Mouse (Mus musculus) urinary bladder, postnatal 36 days (tissue): ENCODE results near the gene Crisp4.

Experiments used
- DNase-seq, 2 experiments: peaks; one replicate each; pipeline ENCODE4 v3.0.0; 2022; ENCODE audit warnings: low spot score in 2 of 2, mixed read lengths in 1 of 2

Crisp4 gene

GRCm38 (mm10) chr1:18145802-18146201, at the start of gene Crisp4:
Gene Crisp4 (minus strand): TSS chr1:18145902.
- DNase-seq, result no peak

GRCm38 (mm10) chr1:18191719-18192118, 46.0 kb upstream of the Crisp4 start:
- no peak for DNase-seq

DNA sequence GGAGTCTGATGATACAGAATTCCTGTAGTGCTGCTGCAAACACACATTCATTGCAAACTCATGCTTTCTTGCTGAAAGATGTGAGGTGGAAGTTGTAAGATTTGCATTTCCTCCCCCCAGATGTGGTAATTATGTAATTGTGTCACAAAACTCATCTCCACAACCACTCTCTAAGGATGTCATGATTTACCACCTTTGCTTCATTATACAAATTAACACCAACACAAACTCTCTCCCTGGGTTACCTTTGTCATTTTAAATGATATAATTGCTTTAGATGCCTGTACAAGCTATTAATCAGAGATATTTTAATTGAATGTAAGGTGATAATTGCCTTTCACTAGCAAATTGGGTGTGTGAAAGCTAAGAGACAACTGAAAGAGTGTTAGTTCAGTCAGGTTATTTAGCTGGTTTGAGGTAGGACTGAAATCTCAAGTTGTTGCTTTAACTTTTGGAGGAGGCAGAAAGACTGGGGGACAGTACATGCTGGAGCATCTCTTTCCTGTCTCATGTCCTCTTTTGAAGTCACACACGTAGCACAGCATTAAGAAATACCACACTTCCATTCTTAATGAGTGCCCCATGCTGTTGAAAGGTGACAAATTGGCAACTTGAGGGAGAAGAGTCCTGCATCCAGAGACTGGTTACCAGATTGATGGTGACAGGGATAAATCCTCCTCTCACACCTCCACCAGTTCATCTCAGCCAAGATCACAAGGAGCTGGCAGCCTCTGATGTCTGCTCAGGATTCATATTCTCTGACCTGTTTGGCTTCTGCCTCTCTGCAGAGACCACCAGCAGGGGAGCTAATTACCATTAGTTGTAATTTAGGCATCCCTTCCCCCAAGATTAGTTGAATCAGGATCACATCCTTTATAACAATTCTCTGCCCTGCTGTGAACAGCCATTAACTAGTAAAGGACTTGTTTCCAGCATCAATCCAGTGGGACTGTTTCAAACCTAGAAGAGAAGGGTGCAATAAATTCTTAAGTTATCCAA, 45.3 kb upstream of the Crisp4 start:
- DNase-seq, result no peak

DNA sequence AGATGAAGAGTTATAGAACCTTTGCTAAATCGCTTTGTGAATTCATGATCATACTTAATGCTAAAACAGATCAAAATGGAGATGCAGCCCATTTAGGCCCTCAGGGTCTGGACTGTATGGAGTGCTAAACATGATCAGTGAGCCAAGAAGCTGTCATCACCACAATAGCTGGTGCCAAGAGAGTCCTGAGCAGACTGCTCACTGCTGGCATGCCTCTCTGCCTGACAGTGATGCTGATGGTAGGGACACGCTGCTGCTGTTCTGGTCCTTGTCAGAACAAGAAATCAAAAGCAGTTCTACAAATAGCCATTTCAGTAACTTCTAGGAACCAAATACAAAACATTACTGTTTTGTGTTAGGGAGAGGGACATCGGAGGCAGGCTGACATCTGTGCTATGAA, 35.5 kb upstream of the Crisp4 start:
- DNase-seq, result no peak

DNA sequence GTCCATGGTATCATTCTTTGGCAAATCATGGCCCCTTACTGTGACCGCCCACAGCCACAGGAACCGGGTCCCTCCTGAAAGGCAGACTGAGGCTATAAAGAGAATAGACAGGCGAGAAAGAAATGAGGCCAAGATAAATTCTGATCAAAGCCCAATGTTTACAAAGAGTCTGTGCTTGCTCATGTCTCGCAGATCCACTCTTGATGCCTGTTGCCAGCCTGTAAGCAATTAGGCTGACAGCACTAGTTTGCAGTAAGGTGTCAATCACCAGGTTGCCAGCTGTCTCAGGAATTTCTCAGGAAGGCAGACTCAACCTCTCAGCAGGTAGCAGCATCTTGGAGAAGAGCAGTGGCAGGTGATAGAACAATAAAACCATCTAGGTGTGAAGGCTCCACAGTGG, 24.9 kb upstream of the Crisp4 start:
- no peak for DNase-seq

GRCm38 (mm10) chr1:18168261-18168660, 22.6 kb upstream of the Crisp4 start:
- DNase-seq, result no peak

GRCm38 (mm10) chr1:18159082-18159481, 13.4 kb upstream of the Crisp4 start:
- DNase-seq, result no peak

- no peak for DNase-seq
Measured at GRCm38 (mm10) chr1:18148211-18148610, 2.5 kb upstream of the Crisp4 start.

GRCm38 (mm10) chr1:18131691-18132090, 14.0 kb downstream of the Crisp4 start:
- no peak for DNase-seq

- DNase-seq, result no peak
Measured at GRCm38 (mm10) chr1:18129983-18130382, 15.7 kb downstream of the Crisp4 start.

- DNase-seq, result no peak
Measured at GRCm38 (mm10) chr1:18106720-18107355, 38.9 kb downstream of the Crisp4 start.

GRCm38 (mm10) chr1:18105866-18106529, 39.7 kb downstream of the Crisp4 start:
- no peak for DNase-seq

- DNase-seq, result no peak
Measured at GRCm38 (mm10) chr1:18105029-18105865, 40.5 kb downstream of the Crisp4 start.
